Mouse (Mus musculus) kidney, embryonic 14.5 days (tissue): ENCODE results near the gene Ddx6. TPM values are rescaled to one million over a fixed set of nuclear protein-coding genes. Genes with fewer than 3 reads are reported as not detected.
"Not testable (repeated sequence)": the region's sequence is repeated elsewhere in the genome, so short reads cannot be mapped to it uniquely, and the experiment has no call there.

Experiments used
- ATAC-seq: fragments of 200-750 bp; cut with Nextera tagmentation; 2 replicates; pipeline ENCODE4 v1.8.0; 2017; ENCODE audit warnings: moderate number of reproducible peaks, mild to moderate bottlenecking, moderate TSS enrichment, moderate library complexity; ENCODE audit not compliant: low FRiP score, low TSS enrichment
- H3K27ac ChIP-seq: fragments of 300-500 bp; sonication (generic); 2 replicates; pipeline ENCODE4 v1.5.1; 2014; ENCODE audit warnings: low read depth, mild to moderate bottlenecking, low read length, moderate library complexity, mixed read lengths
- H3K27me3 ChIP-seq: fragments of 300-500 bp; sonication (generic); 2 replicates; pipeline ENCODE4 v1.6.1; 2014; ENCODE audit warnings: mild to moderate bottlenecking, low read length; ENCODE audit not compliant: control insufficient read depth, insufficient read depth
- H3K36me3 ChIP-seq: fragments of 300-500 bp; sonication (generic); 2 replicates; pipeline ENCODE4 v1.6.1; 2014; ENCODE audit warnings: low read length, mixed read lengths; ENCODE audit not compliant: control insufficient read depth, insufficient read depth
- H3K4me1 ChIP-seq: fragments of 300-500 bp; sonication (generic); 2 replicates; pipeline ENCODE4 v1.6.1; 2014; ENCODE audit warnings: low read length, mixed read lengths; ENCODE audit not compliant: control insufficient read depth, insufficient read depth
- H3K4me2 ChIP-seq: fragments of 300-500 bp; sonication (generic); replicated peaks from 2 replicates; pipeline ENCODE4 v1.6.1; 2014; ENCODE audit warnings: low read depth, mild to moderate bottlenecking, low read length
- H3K4me3 ChIP-seq: fragments of 300-500 bp; sonication (generic); 2 replicates; pipeline ENCODE4 v1.5.1; 2014; ENCODE audit warnings: mild to moderate bottlenecking, low read length
- H3K9ac ChIP-seq: fragments of 300-500 bp; sonication (generic); 2 replicates; pipeline ENCODE4 v1.6.1; 2014; ENCODE audit warnings: low read depth, mild to moderate bottlenecking, low read length, moderate library complexity
- H3K9me3 ChIP-seq: fragments of 300-500 bp; sonication (generic); 2 replicates; pipeline ENCODE4 v1.6.1; 2016; ENCODE audit warnings: low read length; ENCODE audit not compliant: control insufficient read depth
- WGBS: fragments of 180-500 bp; shearing (Covaris S2); extraction: QIAGEN DNeasy Blood & Tissue Kit; methylation state at CpG from one replicate; pipeline ENCODE4 v1.1.7; 2014; 5-methylcytosine and 5-hydroxymethylcytosine counted together
- polyA plus RNA-seq: library from polyadenylated mRNA; unstranded; fragments of >200 nt; fragmentation: Nextera tagmentation; extraction: Ambion mirVana; gene quantifications from 2 replicates; pipeline ENCODE4 v1.2.1, GENCODE M21; 2014

Ddx6 gene
- polyA plus RNA-seq, 1 experiment from 2014 or later = 29.1 TPM

DNA sequence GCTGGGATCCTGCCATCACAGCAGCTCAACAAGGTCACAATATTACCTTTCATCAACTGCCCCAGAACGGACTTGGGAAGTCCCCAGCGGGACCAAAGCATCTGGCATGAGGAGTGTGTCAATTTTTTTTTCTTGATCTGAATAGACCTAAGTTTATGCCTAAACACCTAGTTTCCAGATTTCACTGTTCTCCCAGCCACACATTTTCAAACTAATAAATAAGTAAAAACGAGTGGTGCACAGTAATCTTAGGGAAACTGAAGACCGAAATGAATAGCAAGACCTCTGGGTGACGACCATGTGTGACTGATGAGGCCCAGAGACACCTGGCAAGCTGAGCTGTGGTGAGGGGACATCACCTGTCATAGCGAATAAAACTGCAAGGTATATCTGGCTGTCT, 3.9 kb upstream of the Ddx6 start:
- H3K9ac ChIP-seq = no peak overlapping the region
- no peak overlapping the region for H3K4me3 ChIP-seq
- no peaks in the 10 kb centered on the region for H3K27me3 ChIP-seq
- H3K4me2 ChIP-seq = no peak overlapping the region
- H3K36me3 ChIP-seq = no peaks in the 10 kb centered on the region; the same call in 1 of the 2 replicates
- H3K4me1 ChIP-seq = peaks cover 26% of the 10 kb centered on the region
- no peaks in the 10 kb centered on the region for H3K9me3 ChIP-seq
- no peak overlapping the region for H3K27ac ChIP-seq
- 79% methylated on average over 6 of the region's 6 CpGs for WGBS
- no peak for ATAC-seq

DNA sequence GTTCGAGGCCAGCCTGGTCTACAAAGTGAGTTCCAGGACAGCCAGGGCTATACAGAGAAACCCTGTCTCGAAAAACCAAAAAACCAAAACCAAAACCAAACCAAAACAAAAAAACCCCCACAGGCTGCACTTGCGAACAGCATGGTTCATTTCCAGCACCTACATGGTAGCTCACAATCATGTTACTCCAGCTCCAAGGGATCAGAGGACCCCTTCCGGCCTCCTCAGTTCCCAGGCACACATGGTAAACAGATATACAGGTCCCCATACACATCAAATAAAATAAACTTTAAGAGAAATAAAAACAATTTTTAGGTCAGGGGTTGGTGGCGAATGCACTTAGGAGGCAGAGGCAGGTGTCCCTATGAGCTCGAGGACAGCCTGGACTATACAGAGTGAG, 1.9 kb upstream of the Ddx6 start:
- WGBS = 66% methylated on average over 6 of the region's 6 CpGs
- peak overlapping the region; percentile 61 for H3K4me2 ChIP-seq
- H3K4me3 ChIP-seq = peak overlapping the region; percentile 100
- peak overlapping the region; percentile 100; the same call in 1 of the 2 replicates for H3K9ac ChIP-seq
- H3K27ac ChIP-seq = peak overlapping the region; percentile 74; the same call in 1 of the 2 replicates
- no peaks in the 10 kb centered on the region for H3K27me3 ChIP-seq
- no peak for ATAC-seq
- H3K4me1 ChIP-seq = peaks cover 36% of the 10 kb centered on the region
- no peaks in the 10 kb centered on the region for H3K9me3 ChIP-seq
- H3K36me3 ChIP-seq = peaks cover 9% of the 10 kb centered on the region

DNA sequence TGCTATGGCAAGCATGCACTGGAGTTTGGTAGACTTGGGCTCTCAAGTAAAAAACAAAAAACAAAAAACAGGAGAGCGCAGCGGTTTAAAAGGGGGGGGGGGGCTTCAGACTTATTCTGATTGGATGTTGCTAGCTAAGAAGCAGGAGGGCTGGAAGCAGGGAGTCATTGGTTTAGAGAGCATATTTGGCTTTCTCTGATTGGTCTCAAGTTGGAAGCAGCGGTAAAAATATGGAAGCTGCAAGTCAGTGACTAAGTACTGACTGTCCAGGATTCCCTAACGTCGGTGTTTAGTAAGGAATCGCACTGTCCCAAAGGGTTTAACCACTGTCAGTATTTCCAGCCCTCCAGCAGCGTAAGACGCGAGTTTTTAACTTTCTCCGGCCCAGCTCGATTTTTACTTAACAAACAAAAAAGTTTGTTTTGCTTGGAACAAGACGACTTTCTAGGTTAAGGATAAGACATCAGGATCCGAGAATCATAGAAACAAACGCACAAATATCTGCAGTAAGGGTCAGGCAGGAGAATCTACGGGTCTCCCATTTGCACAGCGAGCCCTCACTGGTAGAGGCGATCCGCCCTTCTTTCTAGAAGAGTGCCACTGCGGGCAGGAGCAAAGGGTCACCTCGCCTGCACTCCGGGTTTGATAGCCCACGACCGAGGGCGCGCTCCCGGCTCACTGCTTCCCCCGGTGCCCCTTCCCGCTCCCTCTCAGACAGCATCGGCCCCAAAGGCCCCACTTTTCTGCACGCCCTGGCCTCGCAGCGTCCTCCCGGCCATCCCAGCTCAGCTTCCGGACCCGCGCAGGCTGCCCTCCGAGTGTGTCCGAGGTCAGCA, 1.0 kb upstream of the Ddx6 start:
- under 1% methylated on average over 38 of the region's 38 CpGs for WGBS
- H3K4me1 ChIP-seq = peaks cover 34% of the 10 kb centered on the region
- peak overlapping the region; percentile 100 for H3K4me3 ChIP-seq
- H3K36me3 ChIP-seq = peaks cover 18% of the 10 kb centered on the region
- H3K9me3 ChIP-seq = no peaks in the 10 kb centered on the region
- no peaks in the 10 kb centered on the region for H3K27me3 ChIP-seq
- ATAC-seq = peak; percentile 58
- H3K4me2 ChIP-seq = peak overlapping the region; percentile 61
- peak overlapping the region; percentile 100 for H3K9ac ChIP-seq
- H3K27ac ChIP-seq = peak overlapping the region; percentile 99

- H3K4me1 ChIP-seq = peaks cover 27% of the 10 kb centered on the region
- 0% methylated on average over 60 of the region's 65 CpGs for WGBS
- peak overlapping the region; percentile 99 for H3K27ac ChIP-seq
- H3K27me3 ChIP-seq = no peaks in the 10 kb centered on the region
- H3K36me3 ChIP-seq = peaks cover 25% of the 10 kb centered on the region
- peak overlapping the region; percentile 100 for H3K9ac ChIP-seq
- no peaks in the 10 kb centered on the region for H3K9me3 ChIP-seq
- peak overlapping the region; percentile 100 for H3K4me3 ChIP-seq
- peak; percentile 73 for ATAC-seq
- H3K4me2 ChIP-seq = peak overlapping the region; percentile 61
Measured at GRCm38 (mm10) chr9:44604290-44604778, 358 bp upstream of the Ddx6 start.

DNA sequence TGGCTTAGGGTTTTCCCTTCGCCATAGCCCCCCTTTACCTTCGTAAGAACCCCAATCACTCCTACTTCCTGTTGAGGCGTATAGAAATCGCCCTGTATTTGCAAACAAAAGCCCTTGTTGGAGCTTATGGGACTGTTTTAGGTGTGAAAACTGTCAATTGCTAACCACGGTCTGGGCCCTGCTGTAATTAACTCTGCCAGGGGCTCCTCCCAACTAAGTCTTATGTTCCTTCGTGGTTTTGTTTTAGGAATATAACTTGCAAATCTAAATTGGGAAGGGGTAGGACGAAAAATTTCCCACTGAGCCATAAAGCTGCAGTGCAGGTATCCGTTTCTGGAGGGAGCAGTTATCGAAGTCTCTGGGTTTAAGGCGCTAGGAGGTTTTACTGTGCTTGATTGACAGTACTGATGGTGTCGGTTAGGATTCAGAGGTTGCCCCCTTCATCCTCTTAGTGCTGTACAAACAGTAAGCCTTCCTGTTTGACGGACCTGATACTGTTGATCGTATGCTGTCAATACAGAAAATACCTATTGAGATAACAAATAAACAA, 999 bp downstream of the Ddx6 start:
- no peaks in the 10 kb centered on the region for H3K9me3 ChIP-seq
- under 1% methylated on average over 13 of the region's 13 CpGs for WGBS
- peak overlapping the region; percentile 99 for H3K27ac ChIP-seq
- H3K9ac ChIP-seq = peak overlapping the region; percentile 100
- peak overlapping the region; percentile 100 for H3K4me3 ChIP-seq
- H3K4me2 ChIP-seq = peak overlapping the region; percentile 61
- H3K36me3 ChIP-seq = peaks cover 37% of the 10 kb centered on the region
- ATAC-seq = no peak
- H3K4me1 ChIP-seq = peaks cover 19% of the 10 kb centered on the region
- no peaks in the 10 kb centered on the region for H3K27me3 ChIP-seq

DNA sequence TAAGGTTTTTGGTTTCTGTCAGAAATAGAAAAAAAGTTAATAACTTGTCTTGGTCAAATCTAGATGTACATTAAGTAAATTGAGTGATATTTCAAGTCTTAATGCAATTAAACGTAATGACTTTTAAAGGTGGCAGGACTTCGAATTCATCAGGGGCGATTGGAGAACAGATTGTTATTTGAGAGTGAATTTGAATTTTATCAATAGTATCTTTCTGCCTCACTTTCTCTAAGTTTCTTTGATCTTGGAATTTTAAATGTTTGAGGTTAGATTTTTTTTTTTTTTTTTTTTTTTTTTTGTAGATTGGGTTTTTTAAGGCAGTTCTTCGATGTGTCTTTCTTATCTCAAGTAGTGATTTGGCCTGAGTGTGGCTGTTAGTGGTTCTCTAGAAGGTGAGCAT, 2.0 kb downstream of the Ddx6 start:
- H3K4me1 ChIP-seq = peaks cover 19% of the 10 kb centered on the region
- no peaks in the 10 kb centered on the region for H3K9me3 ChIP-seq
- H3K27ac ChIP-seq = no peak overlapping the region
- H3K9ac ChIP-seq = 0 out of 2 replicates have a peak overlapping the region, but pooled peaks have one; percentile 100
- 47% methylated on average over 4 of the region's 4 CpGs for WGBS
- no peaks in the 10 kb centered on the region for H3K27me3 ChIP-seq
- no peak for ATAC-seq
- H3K4me2 ChIP-seq = peak overlapping the region; percentile 61
- peak overlapping the region; percentile 100 for H3K4me3 ChIP-seq
- H3K36me3 ChIP-seq = peaks cover 46% of the 10 kb centered on the region

GRCm38 (mm10) chr9:44607306-44607705, 2.6 kb downstream of the Ddx6 start:
- 52% methylated on average over 4 of the region's 4 CpGs for WGBS
- H3K36me3 ChIP-seq = peaks cover 49% of the 10 kb centered on the region
- H3K4me2 ChIP-seq = peak overlapping the region; percentile 61
- no peaks in the 10 kb centered on the region for H3K9me3 ChIP-seq
- no peak overlapping the region for H3K9ac ChIP-seq
- no peak overlapping the region for H3K27ac ChIP-seq
- H3K4me3 ChIP-seq = peak overlapping the region; percentile 100; the same call in 1 of the 2 replicates
- no peaks in the 10 kb centered on the region for H3K27me3 ChIP-seq
- no peak for ATAC-seq
- H3K4me1 ChIP-seq = peaks cover 19% of the 10 kb centered on the region

DNA sequence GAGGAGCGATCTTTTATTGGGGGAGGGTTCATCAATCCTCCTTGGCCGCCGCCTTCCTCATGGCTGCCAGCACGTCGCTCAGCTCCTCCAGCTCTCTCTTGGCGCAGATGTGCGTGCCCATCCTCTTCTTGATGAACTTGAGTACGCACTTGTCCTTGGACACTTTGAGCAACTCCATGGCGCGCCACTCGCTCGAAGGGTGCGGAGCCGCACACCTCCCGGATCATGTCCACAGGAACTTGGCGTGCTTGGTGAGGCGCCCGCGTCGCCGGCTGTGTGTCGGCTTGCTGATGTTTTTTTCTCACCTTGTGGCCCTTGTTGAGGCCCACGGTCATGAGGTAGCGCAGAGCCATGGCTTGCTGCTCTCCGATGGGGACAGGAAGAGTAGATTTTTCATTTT, 5.7 kb downstream of the Ddx6 start:
- WGBS = 96% methylated on average over 25 of the region's 25 CpGs

DNA sequence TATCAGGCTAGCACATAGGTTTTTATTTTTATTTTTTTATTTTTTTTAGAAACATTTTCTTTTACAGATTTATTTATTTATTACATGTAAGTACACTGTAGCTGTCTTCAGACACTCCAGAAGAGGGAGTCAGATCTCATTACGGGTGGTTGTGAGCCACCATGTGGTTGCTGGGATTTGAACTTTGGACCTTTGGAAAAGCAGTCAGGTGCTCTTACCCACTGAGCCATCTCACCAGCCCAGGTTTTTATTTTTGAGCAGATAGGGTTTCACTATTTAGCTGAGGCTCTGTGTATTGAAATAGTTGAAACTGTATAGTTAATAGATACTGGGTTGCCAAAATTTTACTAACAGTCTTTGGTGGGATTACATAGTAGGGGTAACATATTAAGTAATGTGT, 8.4 kb downstream of the Ddx6 start:
- 57% methylated on average over 1 of the region's 1 CpGs for WGBS
- not testable (repeated sequence) for H3K27ac ChIP-seq, H3K4me2 ChIP-seq, H3K9ac ChIP-seq, H3K27me3 ChIP-seq, H3K4me3 ChIP-seq, H3K4me1 ChIP-seq, H3K9me3 ChIP-seq, ATAC-seq
- peaks cover 94% of the 10 kb centered on the region for H3K36me3 ChIP-seq

More for the DNA sequence above, 5.7 kb downstream of the Ddx6 start:
- H3K4me1 ChIP-seq = peaks cover 13% of the 10 kb centered on the region
- no peak overlapping the region for H3K4me2 ChIP-seq
- H3K4me3 ChIP-seq = no peak overlapping the region
- H3K36me3 ChIP-seq = peaks cover 80% of the 10 kb centered on the region
- no peak overlapping the region for H3K27ac ChIP-seq
- H3K9me3 ChIP-seq = no peaks in the 10 kb centered on the region
- no peak overlapping the region for H3K9ac ChIP-seq
- ATAC-seq = no peak
- no peaks in the 10 kb centered on the region for H3K27me3 ChIP-seq
